Mouse (Mus musculus): ENCODE data around the gene Zfp146. TPM values are rescaled to one million over a fixed set of nuclear protein-coding genes. Genes with fewer than 3 reads are reported as not detected.
A peak's percentile ranks its signal among the peaks of the same experiment; 100 is the strongest.

Zfp146 gene
- total and polyA plus RNA-seq, 2 experiments from 2014 or later: 5.7 to 18.6 TPM

- WGBS: 66% methylated on average over 6 of the region's 6 CpGs
- peaks cover 20% of the 10 kb centered on the region for H3K36me3 ChIP-seq (replicated peaks; ENCODE audit: control insufficient read depth, insufficient read depth, low read length)
- H3K9me3 ChIP-seq (replicated peaks; ENCODE audit: control insufficient read depth, low read length): no peaks in the 10 kb centered on the region
- H3K4me1 ChIP-seq (ENCODE audit: control insufficient read depth, insufficient read depth): 0 out of 2 replicates have a peak, but pooled peaks cover 9% of the 10 kb centered on the region
- DNase-seq (ENCODE audit: low spot score): no peak
- no peak for TF ChIP-seq CTCF (IDR thresholded peaks at IDR 0.05; ENCODE audit: low read depth)
- TF ChIP-seq EP300 (IDR thresholded peaks at IDR 0.05; ENCODE audit: low read depth): no peak
- no peak overlapping the region for H3K9ac ChIP-seq (replicated peaks; ENCODE audit: low read depth, low read length)
- no peak overlapping the region for H3K27ac ChIP-seq (ENCODE audit: low read depth)
- H3K4me2 ChIP-seq (ENCODE audit: low read depth, low read length): peak overlapping the region; percentile 80; the same call in 1 of the 2 replicates
- ATAC-seq (ENCODE audit: insufficient read depth, low read depth): no peak
- 0 out of 2 replicates have a peak overlapping the region, but pooled peaks have one; percentile 69 for H3K4me3 ChIP-seq (ENCODE audit: low read depth, low read length)
- no peaks in the 10 kb centered on the region for H3K27me3 ChIP-seq (ENCODE audit: control insufficient read depth, insufficient read depth, low read length)
Measured at GRCm38 (mm10) chr7:30195461-30195860, 25.9 kb upstream of the Zfp146 start.

GRCm38 (mm10) chr7:30194884-30195283 lies 25.3 kb upstream of the Zfp146 start:
- TF ChIP-seq EP300 (IDR thresholded peaks at IDR 0.05; ENCODE audit: low read depth): no peak
- Histone ChIP-seq H3K9me3 (replicated peaks; ENCODE audit: control insufficient read depth, low read length) (no peaks in the 10 kb centered on the region), H3K27ac (ENCODE audit: low read depth) (peak overlapping the region; percentile 85), H3K4me1 (ENCODE audit: control insufficient read depth, insufficient read depth) (0 out of 2 replicates have a peak, but pooled peaks cover 9% of the 10 kb centered on the region), H3K9ac (replicated peaks; ENCODE audit: low read depth, low read length) (peak overlapping the region; percentile 79), H3K4me2 (ENCODE audit: low read depth, low read length) (peak overlapping the region; percentile 80), H3K4me3 (ENCODE audit: low read depth, low read length) (peak overlapping the region; percentile 69), H3K36me3 (replicated peaks; ENCODE audit: control insufficient read depth, insufficient read depth, low read length) (peaks cover 25% of the 10 kb centered on the region), H3K27me3 (ENCODE audit: control insufficient read depth, insufficient read depth, low read length) (no peaks in the 10 kb centered on the region)
- peak; percentile 91 for ATAC-seq (ENCODE audit: insufficient read depth, low read depth)
- under 1% methylated on average over 28 of the region's 28 CpGs for WGBS
- peak; percentile 96 for DNase-seq (ENCODE audit: low spot score)

- TF ChIP-seq EP300 (IDR thresholded peaks at IDR 0.05; ENCODE audit: low read depth) (no peak), CTCF (IDR thresholded peaks at IDR 0.05; ENCODE audit: low read depth) (no peak)
Measured at GRCm38 (mm10) chr7:30194101-30194831, 24.7 kb upstream of the Zfp146 start.

GRCm38 (mm10) chr7:30193581-30194100 lies 24.1 kb upstream of the Zfp146 start:
- WGBS: 1% methylated on average over 26 of the region's 26 CpGs
- no peak for TF ChIP-seq EP300 (IDR thresholded peaks at IDR 0.05; ENCODE audit: low read depth)
- no peak for TF ChIP-seq CTCF (IDR thresholded peaks at IDR 0.05; ENCODE audit: low read depth)

More at GRCm38 (mm10) chr7:30194101-30194831, 24.7 kb upstream of the Zfp146 start:
- H3K9ac ChIP-seq (replicated peaks; ENCODE audit: low read depth, low read length): peak overlapping the region; percentile 79
- peak overlapping the region; percentile 69 for H3K4me3 ChIP-seq (ENCODE audit: low read depth, low read length)
- peak overlapping the region; percentile 80 for H3K4me2 ChIP-seq (ENCODE audit: low read depth, low read length)
- ATAC-seq (ENCODE audit: insufficient read depth, low read depth) (peak; percentile 21; the same call in 1 of the 2 replicates), DNase-seq (ENCODE audit: low spot score) (no peak)
- no peaks in the 10 kb centered on the region for H3K9me3 ChIP-seq (replicated peaks; ENCODE audit: control insufficient read depth, low read length)
- under 1% methylated on average over 26 of the region's 26 CpGs for WGBS
- peak overlapping the region; percentile 85 for H3K27ac ChIP-seq (ENCODE audit: low read depth)
- peaks cover 27% of the 10 kb centered on the region for H3K36me3 ChIP-seq (replicated peaks; ENCODE audit: control insufficient read depth, insufficient read depth, low read length)
- H3K4me1 ChIP-seq (ENCODE audit: control insufficient read depth, insufficient read depth): 0 out of 2 replicates have a peak, but pooled peaks cover 9% of the 10 kb centered on the region
- H3K27me3 ChIP-seq (ENCODE audit: control insufficient read depth, insufficient read depth, low read length): no peaks in the 10 kb centered on the region

GRCm38 (mm10) chr7:30193013-30193412 lies 23.5 kb upstream of the Zfp146 start:
- ATAC-seq (ENCODE audit: insufficient read depth, low read depth): no peak

More at GRCm38 (mm10) chr7:30193581-30194100, 24.1 kb upstream of the Zfp146 start:
- Histone ChIP-seq H3K36me3 (replicated peaks; ENCODE audit: control insufficient read depth, insufficient read depth, low read length) (peaks cover 34% of the 10 kb centered on the region), H3K27ac (ENCODE audit: low read depth) (peak overlapping the region; percentile 85), H3K4me1 (ENCODE audit: control insufficient read depth, insufficient read depth) (0 out of 2 replicates have a peak, but pooled peaks cover 9% of the 10 kb centered on the region), H3K4me2 (ENCODE audit: low read depth, low read length) (peak overlapping the region; percentile 80), H3K9me3 (replicated peaks; ENCODE audit: control insufficient read depth, low read length) (no peaks in the 10 kb centered on the region), H3K27me3 (ENCODE audit: control insufficient read depth, insufficient read depth, low read length) (no peaks in the 10 kb centered on the region), H3K4me3 (ENCODE audit: low read depth, low read length) (peak overlapping the region; percentile 69), H3K9ac (replicated peaks; ENCODE audit: low read depth, low read length) (peak overlapping the region; percentile 79)
- DNase-seq (ENCODE audit: low spot score) (peak; percentile 68), ATAC-seq (ENCODE audit: insufficient read depth, low read depth) (peak; percentile 54)

More at GRCm38 (mm10) chr7:30193013-30193412, 23.5 kb upstream of the Zfp146 start:
- TF ChIP-seq EP300 (IDR thresholded peaks at IDR 0.05; ENCODE audit: low read depth) (no peak), CTCF (IDR thresholded peaks at IDR 0.05; ENCODE audit: low read depth) (no peak)
- peak overlapping the region; percentile 69 for H3K4me3 ChIP-seq (ENCODE audit: low read depth, low read length)
- 45% methylated on average over 9 of the region's 9 CpGs for WGBS
- H3K36me3 ChIP-seq (replicated peaks; ENCODE audit: control insufficient read depth, insufficient read depth, low read length): peaks cover 40% of the 10 kb centered on the region
- H3K9me3 ChIP-seq (replicated peaks; ENCODE audit: control insufficient read depth, low read length): no peaks in the 10 kb centered on the region
- H3K27me3 ChIP-seq (ENCODE audit: control insufficient read depth, insufficient read depth, low read length): no peaks in the 10 kb centered on the region
- no peak overlapping the region for H3K27ac ChIP-seq (ENCODE audit: low read depth)
- no peak for DNase-seq (ENCODE audit: low spot score)
- H3K4me2 ChIP-seq (ENCODE audit: low read depth, low read length): peak overlapping the region; percentile 80
- H3K4me1 ChIP-seq (ENCODE audit: control insufficient read depth, insufficient read depth): 0 out of 2 replicates have a peak, but pooled peaks cover 9% of the 10 kb centered on the region
- H3K9ac ChIP-seq (replicated peaks; ENCODE audit: low read depth, low read length): peak overlapping the region; percentile 79; the same call in 1 of the 2 replicates
